Mouse (Mus musculus) lung, adult 2 months (tissue): ENCODE measurements around the gene Slc43a3. TPM values are rescaled to one million over a fixed set of nuclear protein-coding genes. Genes with fewer than 3 reads are reported as not detected.

Experiments
- DNase-seq: peaks from one replicate; pipeline ENCODE4 v3.0.0; 2022
- H3K4me1 ChIP-seq: fragments of 200-500 bp; 2 replicates; pipeline ENCODE4 v1.6.1; 2011; ENCODE audit warnings: low read length; ENCODE audit not compliant: control insufficient read depth, insufficient read depth
- H3K4me3 ChIP-seq: fragments of 200-500 bp; replicated peaks from 2 replicates; pipeline ENCODE3; 2011; ENCODE audit warnings: low read depth, mild to moderate bottlenecking, control low read depth, low read length; ENCODE audit errors: extremely low read depth
- CTCF ChIP-seq: fragments of 200-500 bp; IDR thresholded peaks from 2 replicates; pipeline ENCODE4 v1.5.1; 2011; ENCODE audit warnings: mild to moderate bottlenecking, low read length, control low read depth; ENCODE audit not compliant: insufficient read depth
- POLR2A ChIP-seq: fragments of 200-500 bp; IDR thresholded peaks from 2 replicates; pipeline ENCODE4 v1.6.1; 2011; ENCODE audit warnings: low read depth, mild to moderate bottlenecking, control low read depth, low read length, borderline replicate concordance; ENCODE audit errors: extremely low read depth
- WGBS: fragments of 180-500 bp; shearing (Covaris S2); methylation state at CpG from one replicate; pipeline ENCODE4 v1.1.7; 2018; 5-methylcytosine and 5-hydroxymethylcytosine counted together
- polyA plus RNA-seq: library from polyadenylated mRNA; depleted of rRNA; stranded (reverse); fragments of >200 nt; gene quantifications from 2 replicates; pipeline ENCODE4 v1.2.3, GENCODE M21; 2012

The Slc43a3 gene
- polyA plus RNA-seq, 1 experiment, result 325 TPM

DNA sequence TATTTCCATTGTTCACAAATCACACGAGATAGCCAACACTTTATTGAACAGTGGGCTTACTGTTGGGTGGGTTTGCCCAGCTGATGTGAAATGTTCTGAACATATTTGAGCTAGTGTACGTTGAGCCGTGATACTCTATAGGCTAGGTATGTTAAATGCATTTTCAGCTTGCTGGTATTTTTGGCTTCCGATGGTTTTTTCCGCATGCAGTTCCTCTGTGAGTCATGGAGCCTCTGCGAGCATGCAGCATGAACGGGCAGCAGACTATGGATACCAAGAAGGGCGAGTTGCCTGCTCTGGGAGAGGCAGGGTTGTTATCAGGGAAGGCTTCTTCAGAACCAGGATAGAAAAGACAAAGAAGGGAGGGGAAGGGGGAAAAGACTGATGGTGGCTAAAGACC is 14.6 kb downstream of the Slc43a3 start:
- no peak for DNase-seq
- no peak overlapping the region for H3K4me3 ChIP-seq
- H3K4me1 ChIP-seq, result peaks cover 10% of the 10 kb centered on the region; the same call in 1 of the 2 replicates
- no peak for TF ChIP-seq POLR2A
- TF ChIP-seq CTCF, result no peak
- WGBS, result 82% methylated on average over 8 of the region's 8 CpGs

DNA sequence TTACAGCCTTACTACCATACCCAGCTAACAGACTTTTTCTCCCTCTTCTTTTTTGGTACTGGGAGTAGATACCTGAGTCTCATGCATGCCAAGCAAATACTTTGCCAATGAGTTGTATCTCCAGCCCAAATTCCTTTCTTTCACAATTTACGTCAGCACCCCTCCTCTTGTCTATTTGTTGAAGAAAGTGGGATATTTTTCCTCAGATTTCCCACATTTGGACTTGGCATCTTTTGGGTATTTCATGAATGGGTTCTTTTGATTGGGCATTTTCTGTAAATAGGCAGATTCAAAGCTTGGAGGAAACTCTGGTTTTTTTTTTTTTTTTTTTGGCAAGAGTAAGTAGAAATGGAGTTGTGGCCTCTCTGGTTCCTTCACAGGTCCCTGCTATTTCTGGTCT is 15.9 kb downstream of the Slc43a3 start:
- H3K4me3 ChIP-seq, result no peak overlapping the region
- TF ChIP-seq POLR2A (no peak), CTCF (no peak)
- DNase-seq, result no peak
- 69% methylated on average over 1 of the region's 1 CpGs for WGBS
- H3K4me1 ChIP-seq, result peaks cover 6% of the 10 kb centered on the region; the same call in 1 of the 2 replicates

DNA sequence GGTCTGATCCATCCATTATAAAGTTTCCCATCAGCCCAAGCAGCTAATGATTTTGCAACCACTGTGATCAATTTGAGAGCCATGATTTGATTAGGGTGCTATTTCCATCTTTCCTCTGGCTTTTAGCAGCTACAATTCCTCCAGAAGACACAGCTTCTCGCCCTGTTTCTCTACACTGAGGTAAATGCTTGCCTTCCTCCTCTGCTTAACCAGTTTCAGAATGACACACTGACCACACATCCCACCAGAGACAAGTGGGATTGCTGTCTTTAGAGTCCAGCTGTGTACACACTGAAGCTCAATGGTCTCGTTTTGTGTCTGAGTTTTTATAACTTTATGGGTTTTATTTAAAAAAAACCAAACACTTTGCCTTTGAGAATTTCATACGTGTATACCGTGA is 16.3 kb downstream of the Slc43a3 start:
- 72% methylated on average over 4 of the region's 4 CpGs for WGBS
- no peak for DNase-seq
- H3K4me1 ChIP-seq, result peaks cover 2% of the 10 kb centered on the region; the same call in 1 of the 2 replicates
- TF ChIP-seq CTCF (no peak), POLR2A (no peak)
- no peak overlapping the region for H3K4me3 ChIP-seq

GRCm38 (mm10) chr2:84955435-84955834 is 19.1 kb downstream of the Slc43a3 start:
- no peaks in the 10 kb centered on the region for H3K4me1 ChIP-seq
- DNase-seq, result no peak
- no peak overlapping the region for H3K4me3 ChIP-seq
- WGBS, result 88% methylated on average over 9 of the region's 9 CpGs
- TF ChIP-seq CTCF (no peak), POLR2A (no peak)

- 45% methylated on average over 5 of the region's 5 CpGs for WGBS
- Histone ChIP-seq H3K4me1 (no peaks in the 10 kb centered on the region), H3K4me3 (no peak overlapping the region)
- peak; percentile 47 for DNase-seq
- TF ChIP-seq POLR2A (no peak), CTCF (peak; percentile 83)
These were observed 19.9 kb downstream of the Slc43a3 start for GRCm38 (mm10) chr2:84956274-84956673.

- Histone ChIP-seq H3K4me1 (no peaks in the 10 kb centered on the region), H3K4me3 (no peak overlapping the region)
- TF ChIP-seq CTCF, result no peak
- TF ChIP-seq POLR2A, result no peak
- 83% methylated on average over 11 of the region's 11 CpGs for WGBS
- DNase-seq, result no peak
These were observed 22.3 kb downstream of the Slc43a3 start for GRCm38 (mm10) chr2:84958588-84959264.

DNA sequence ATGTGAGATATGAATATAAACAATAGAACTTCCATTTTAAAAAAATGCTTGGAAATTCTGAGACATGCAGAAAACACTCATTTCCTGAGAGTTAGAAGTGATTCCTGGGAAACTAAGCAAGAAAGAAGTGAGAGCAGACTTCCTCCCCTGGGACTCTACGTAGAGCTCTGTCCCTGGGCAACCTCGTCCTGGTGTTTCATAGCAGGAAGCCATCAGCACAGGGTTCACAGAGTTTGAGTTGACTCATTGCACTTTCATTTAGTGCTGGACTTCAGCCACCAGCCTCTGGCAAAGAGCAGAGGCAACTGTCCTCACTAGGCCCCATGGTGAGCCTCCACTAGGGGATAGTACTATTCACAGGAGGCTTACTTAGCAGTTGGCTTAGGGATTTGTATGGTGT is 24.9 kb downstream of the Slc43a3 start:
- no peak for DNase-seq
- Histone ChIP-seq H3K4me3 (no peak overlapping the region), H3K4me1 (no peaks in the 10 kb centered on the region)
- 27% methylated on average over 2 of the region's 2 CpGs for WGBS
- TF ChIP-seq POLR2A, result no peak
- peak; percentile 8; the same call in 1 of the 2 replicates for TF ChIP-seq CTCF

- Histone ChIP-seq H3K4me1 (no peaks in the 10 kb centered on the region), H3K4me3 (no peak overlapping the region)
- 82% methylated on average over 3 of the region's 3 CpGs for WGBS
- TF ChIP-seq POLR2A (no peak), CTCF (no peak)
- no peak for DNase-seq
These were observed 25.5 kb downstream of the Slc43a3 start for GRCm38 (mm10) chr2:84961901-84962300.

DNA sequence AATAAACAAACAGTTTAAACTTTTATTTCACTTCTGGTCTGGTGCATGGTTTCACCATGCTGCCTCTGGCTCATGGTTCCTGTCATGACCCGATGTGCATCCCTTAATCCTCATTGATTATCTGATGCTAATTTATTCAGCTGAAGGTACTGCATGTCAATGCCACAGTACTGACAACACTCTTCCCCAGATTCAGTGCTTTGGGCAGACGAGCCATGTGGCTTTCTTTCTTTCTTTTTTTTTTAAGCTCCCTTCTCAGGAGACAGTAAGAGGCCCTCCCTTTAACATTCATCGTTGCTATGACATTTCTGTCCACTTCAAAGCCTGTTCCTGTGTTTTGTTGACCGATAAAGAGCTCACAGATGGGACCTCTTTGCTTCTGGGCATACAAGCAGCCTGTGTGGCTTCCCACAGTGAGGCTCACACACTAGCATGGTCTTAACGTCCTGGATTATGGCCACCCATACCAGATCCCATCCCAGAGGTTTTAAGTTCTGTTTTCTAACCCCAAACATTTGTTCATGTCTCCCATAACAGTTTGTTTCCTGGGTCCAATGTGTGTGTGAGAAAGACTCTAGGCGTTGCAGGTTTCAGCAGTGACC is 26.6 kb downstream of the Slc43a3 start:
- WGBS, result 36% methylated on average over 6 of the region's 6 CpGs
- TF ChIP-seq POLR2A (no peak), CTCF (no peak)

More for the DNA sequence above, 26.6 kb downstream of the Slc43a3 start:
- no peak for DNase-seq
- H3K4me1 ChIP-seq, result no peaks in the 10 kb centered on the region
- H3K4me3 ChIP-seq, result no peak overlapping the region
